Mouse (Mus musculus) olfactory bulb, adult 2 months (tissue): ENCODE measurements around the gene Skap1.

ENCODE experiments used
- CTCF ChIP-seq: fragments of 200-500 bp; IDR thresholded peaks from 2 replicates; pipeline ENCODE4 v1.5.1; 2012; ENCODE audit warnings: low read depth, mild to moderate bottlenecking, low read length, moderate library complexity; ENCODE audit not compliant: insufficient read depth
- POLR2A ChIP-seq: fragments of 200-500 bp; IDR thresholded peaks from 2 replicates; pipeline ENCODE4 v1.6.1; 2012; ENCODE audit warnings: mild to moderate bottlenecking, low read depth, low read length, moderate library complexity; ENCODE audit not compliant: insufficient read depth

GRCm38 (mm10) chr11:96455699-96456326, 8.6 kb upstream of the Skap1 start:
- TF ChIP-seq CTCF = no peak
- no peak for TF ChIP-seq POLR2A
